Mouse (Mus musculus) cerebellum, adult 8-10 months (tissue): ENCODE data around the gene Dvl1.

ENCODE experiments used
- DNase-seq: peaks from one replicate; pipeline ENCODE4 v3.0.0; 2022

The Dvl1 gene

DNA sequence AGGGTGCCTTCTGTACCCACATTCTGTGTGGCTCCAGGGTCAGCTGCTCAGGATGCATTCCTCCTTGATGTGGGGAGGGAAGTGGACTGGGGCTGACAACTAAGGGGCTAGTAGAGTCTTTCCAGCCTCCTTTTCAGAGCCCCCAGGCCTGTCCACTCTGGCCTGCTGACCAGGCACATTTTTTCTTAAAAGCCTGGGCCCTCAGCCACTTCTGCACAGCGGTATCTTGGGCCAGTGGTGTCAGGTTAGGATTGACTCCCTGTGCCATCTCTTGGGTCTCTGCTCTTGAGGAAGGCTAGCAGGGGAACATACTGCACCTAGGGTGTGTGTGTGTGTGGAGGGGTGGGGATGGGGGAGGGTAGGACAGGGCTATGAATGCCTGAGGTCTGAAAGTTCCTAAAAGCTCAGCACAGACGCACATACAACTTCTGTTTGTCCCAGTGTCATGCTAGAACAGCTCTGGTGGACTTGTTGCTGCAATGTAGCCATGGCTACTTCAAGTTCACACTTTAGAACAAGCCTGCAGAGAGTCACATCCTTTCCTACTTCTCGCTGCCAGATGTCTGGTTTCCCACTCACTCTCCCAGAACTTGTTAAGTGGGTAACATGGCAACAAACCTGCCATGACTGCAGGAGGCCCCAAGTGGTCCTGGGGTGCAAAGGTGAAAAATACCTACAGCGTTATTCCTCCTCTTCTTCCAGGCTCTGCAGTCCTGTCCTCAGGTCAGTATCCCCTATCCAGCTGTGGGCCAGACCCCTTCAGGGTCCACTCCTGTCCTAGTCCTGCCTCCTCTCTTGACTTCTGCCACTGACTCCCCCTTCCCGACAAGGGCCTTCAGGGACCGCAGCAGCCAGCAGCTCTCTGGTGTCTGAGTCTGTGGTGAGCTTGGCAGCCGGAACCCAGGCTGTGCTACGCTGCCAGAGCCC lies 6.9 kb upstream of the Dvl1 start:
- no peak for DNase-seq

DNA sequence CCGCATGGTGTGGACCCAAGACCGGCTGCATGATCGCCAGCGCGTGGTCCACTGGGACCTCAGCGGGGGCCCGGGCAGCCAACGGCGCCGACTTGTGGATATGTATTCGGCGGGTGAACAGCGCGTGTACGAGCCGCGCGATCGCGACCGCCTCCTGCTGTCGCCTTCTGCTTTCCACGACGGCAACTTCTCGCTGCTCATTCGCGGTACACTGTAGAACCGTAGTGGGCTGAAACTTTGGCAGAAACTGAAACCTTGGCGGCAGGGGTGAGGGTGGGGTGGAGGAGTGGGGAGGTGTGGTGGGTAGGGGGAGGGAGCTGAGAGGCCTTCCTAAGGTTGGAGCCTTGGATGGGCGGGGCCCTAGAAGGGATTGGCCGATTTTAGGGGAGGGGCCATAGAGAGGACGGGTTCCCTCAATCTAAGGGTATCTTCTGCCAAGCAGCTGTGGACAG lies 6.2 kb upstream of the Dvl1 start:
- DNase-seq: no peak

DNA sequence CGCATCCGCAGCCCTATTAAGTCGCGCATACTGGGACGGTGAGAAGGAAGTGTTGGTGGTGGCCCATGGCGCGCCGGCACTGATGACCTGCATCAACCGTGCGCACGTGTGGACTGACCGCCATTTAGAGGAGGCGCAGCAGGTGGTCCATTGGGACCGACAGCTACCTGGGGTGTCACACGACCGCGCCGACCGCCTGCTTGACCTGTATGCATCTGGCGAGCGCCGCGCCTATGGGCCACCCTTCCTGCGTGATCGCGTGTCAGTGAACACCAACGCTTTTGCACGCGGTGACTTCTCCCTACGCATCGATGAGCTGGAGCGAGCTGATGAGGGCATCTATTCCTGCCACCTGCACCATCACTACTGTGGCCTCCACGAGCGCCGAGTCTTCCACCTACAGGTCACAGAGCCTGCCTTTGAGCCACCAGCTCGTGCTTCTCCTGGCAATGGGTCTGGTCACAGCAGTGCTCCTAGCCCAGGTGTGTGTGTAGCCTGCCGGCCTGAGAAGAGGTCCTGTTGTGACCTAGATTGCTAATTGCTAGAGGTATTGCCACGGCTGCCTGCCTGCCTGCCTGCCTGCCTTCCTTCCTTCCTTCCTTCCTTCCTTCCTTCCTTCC lies 5.4 kb upstream of the Dvl1 start:
- DNase-seq: peak; percentile 47

DNA sequence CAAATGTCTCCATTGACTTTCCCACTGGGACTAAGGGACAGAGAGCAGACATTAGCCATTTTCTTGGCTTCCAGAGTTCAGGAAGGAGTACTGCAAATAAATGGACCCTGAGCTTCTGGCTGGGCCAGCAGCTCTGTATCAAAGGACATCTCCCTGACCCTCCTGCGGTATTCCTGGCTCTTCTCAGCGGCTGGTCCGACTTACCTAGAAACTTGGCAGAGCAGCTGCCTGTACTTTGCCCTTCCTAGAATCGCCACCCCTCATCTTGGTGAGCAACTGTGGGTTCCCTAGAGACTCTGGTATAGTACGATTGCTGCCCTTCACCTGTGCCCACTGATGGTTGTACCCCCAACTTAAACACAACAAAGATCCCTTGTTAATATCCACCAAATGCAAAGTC lies 4.0 kb upstream of the Dvl1 start:
- DNase-seq: no peak

DNA sequence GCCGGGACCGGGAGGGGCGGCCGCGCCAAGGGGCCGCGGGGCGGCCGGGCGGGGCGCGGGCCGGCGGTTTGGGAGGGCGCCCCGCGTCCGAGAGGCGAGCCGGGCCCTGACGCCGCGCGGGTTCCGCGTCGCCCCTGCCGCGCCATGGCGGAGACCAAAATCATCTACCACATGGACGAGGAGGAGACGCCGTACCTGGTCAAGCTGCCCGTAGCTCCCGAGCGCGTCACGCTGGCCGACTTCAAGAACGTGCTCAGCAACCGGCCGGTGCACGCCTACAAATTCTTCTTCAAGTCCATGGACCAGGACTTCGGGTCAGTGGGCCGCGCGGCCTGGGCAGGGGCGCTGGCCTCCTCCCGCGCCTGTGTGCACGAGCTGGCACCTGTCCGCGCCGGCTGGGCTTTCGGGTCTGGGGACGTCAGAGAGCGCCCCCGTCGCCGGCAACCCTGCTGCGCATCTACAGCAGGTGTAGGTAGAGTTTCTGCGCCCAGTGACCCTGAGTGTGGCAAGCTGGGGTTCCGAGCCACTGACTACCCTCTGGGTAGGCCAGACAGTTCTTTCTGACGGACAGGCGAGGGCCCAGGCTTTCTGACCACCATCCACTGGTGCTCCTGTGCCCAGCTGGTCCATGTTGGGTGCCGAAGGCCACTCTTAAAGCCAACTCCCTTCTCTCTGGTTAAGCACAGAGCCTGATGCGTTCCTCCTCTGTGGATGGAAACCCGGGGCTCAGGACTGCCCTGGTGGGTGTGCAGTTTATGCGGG lies 570 bp downstream of the Dvl1 start:
- DNase-seq: no peak

DNA sequence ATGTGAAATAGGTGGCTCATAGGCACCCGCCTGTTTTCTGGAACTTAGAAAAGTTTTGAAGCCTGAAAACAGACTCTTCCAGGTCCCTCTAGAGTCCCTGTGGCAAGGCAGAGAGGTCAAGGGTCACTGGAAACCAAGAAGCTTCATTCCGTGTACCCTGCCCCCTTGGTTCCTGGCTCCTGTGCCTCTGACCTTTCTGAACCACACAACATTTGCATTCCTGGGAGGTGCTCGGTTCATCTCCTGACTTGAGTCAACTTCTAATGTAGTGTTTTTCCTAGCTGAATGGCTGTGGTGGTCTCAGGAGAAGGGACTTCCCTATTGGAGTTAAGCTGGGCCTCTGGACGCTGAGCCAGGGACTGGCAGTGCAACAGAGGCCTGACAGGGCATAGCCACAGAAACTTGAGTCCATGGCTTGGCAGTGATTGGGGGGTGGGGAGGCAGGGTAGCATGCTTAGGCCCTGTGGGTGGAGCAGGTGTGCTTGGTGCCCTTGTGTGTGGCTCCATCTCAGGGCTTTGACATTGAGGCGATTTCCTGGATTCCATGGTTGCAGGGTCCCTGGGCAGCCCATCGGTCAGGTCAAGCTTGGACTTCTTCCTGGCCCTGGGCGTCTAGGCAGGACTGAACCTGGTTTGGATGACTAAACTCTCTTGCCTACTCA lies 1.4 kb downstream of the Dvl1 start:
- no peak for DNase-seq

DNA sequence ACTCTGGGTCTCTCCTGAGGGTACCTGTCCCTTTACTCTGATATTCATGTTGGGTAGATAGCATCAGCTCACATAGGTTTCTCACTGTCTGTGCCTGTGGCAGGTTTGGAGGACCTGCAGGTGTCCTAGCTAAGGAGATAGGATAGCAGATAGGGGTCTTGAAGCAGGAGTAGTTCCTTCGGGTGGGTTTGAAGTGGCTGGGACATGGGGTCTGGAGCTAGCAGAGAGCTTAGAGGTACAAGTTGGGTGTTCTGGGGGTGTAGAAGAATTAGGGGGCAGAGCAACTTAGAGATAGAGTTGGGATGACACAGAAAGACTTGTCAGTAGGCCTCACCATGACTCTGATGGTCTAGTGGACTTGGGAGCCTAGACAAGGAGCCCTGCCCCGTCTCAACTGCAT lies 2.2 kb downstream of the Dvl1 start:
- no peak for DNase-seq

DNA sequence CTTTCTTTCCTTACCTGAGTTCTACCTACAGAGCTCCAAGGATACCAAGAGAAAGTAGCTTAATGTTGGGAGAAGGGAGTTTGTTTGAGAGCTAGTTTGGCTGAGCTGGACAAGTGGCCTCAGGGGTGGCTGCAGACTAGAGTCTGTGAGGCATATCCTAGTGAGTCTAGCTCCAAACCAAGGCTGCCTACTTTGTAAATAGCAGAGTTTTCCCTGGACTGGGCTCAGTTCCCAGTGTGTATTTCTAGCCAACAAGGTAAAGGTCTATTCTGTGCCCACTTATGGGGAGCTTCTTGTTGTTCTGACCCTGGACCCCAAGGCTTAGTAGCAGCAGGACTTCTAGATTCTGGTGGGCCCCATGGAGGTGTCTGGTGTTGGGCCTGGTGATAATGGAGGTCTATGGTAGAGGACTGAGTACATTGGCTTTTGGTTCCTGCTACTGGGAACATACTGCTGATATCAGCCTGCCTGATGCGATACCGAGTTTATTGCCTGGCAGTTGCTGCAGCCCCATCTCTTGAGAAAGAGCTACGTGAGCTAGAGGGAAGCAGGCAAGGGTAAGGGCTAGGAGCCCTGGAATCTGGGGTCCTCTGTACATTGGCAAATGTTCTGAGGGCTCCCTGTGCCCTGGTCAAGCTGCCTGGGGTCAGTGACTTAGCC lies 2.7 kb downstream of the Dvl1 start:
- DNase-seq: no peak

DNA sequence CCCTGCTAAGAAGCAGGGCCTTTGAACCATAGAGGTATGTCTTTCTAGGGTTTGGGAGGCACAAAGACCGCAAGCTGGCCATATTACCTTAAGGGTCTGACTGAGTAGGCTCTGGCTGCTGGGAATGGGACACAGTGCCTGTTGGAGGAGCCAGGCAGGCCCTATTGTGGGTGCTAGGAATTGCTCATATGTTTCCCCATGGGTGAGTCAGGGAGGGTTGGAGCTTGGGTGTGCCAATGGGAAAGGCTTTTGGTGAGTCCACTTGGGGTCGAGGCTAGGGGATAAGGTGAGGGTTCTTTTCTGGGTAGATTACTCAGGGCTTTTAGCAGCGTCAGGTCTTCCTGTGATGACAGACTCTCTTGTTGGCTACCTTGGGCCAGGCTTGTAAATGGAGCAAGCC lies 4.2 kb downstream of the Dvl1 start:
- DNase-seq: no peak

DNA sequence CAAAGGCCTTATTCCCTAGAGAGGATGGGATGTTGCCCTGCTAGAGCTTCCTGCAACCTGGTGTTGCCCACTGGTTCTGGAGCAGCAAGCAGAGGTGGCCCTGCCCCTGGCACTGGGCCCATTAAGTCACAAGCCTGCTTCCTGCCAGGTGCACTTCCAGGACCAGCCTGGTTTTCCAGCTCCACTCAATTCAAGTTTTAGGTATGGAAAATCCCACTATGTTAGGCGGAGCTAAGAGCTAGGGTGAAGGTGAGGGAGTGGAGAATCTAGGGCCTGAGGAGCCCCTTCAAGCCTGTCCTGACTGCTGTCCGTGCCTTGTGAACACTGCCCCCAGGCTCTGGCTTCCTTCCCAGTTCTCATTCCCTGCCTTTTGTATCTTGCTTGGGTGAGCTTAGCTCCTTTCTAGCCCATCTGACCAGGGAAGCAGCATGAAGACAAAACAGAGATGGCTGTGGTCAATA lies 4.8 kb downstream of the Dvl1 start:
- DNase-seq: peak; percentile 52

DNA sequence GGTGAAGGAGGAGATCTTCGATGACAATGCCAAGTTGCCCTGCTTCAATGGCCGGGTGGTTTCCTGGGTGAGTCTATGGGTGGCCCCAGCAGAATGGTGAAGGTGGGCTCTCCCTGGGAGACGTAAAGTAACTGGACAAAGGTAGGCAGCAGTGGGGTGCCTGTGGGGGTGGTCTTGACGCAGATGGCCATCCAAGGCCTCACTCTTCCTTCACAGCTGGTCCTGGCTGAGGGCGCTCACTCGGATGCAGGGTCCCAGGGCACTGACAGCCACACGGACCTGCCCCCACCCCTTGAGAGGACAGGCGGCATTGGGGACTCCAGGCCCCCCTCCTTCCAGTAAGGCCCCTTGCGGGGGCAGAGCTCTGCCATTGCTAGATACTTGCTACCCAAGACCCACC lies 6.2 kb downstream of the Dvl1 start:
- no peak for DNase-seq

DNA sequence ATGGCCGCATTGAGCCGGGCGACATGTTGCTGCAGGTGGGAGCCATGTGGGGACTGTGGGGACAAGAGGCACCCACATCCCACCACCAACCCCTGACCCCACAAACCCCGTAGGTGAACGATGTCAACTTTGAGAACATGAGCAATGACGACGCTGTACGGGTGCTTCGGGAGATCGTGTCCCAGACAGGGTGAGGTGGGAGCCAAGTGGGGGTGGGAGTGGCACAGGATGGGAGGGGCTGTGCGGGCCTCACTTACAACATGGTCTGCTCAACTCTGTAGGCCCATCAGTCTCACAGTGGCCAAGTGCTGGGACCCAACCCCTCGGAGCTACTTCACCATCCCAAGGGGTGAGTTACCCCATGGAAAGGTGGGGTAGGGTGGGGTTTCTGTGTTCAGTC lies 7.8 kb downstream of the Dvl1 start:
- DNase-seq: no peak

DNA sequence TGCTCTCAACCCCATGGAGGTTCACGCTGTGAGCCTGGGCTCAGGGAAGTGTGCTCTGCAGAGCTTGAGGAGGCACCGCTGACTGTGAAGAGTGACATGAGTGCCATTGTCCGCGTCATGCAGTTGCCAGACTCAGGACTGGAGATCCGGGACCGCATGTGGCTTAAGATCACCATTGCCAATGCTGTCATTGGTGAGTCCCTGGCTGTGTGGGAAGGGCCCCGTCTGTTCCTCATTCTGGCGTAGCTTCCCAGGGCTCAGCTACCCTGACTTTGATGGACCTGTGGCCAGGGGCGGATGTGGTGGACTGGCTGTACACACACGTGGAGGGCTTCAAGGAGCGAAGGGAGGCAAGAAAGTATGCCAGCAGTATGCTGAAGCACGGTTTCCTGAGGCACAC lies 8.9 kb downstream of the Dvl1 start:
- no peak for DNase-seq

DNA sequence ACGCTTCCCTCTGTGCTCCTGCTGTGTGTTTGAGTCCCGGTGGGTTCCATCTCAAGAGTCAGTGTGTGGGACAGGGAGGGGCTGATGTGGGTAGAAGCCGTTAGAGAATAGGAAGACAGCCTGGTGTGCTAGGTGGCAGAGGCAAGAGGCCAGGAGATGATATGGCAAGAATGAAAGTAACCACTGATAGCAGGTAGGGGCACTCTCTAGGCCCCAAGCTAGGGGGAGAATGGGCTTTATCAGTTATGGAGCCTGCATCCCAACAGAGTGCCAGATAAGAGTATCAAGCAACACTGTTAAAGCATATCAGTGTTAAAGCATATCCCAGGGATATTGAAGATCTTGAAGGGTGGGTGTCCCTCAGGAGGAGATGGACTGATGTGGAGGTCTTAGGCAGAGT lies 9.7 kb downstream of the Dvl1 start:
- no peak for DNase-seq

DNA sequence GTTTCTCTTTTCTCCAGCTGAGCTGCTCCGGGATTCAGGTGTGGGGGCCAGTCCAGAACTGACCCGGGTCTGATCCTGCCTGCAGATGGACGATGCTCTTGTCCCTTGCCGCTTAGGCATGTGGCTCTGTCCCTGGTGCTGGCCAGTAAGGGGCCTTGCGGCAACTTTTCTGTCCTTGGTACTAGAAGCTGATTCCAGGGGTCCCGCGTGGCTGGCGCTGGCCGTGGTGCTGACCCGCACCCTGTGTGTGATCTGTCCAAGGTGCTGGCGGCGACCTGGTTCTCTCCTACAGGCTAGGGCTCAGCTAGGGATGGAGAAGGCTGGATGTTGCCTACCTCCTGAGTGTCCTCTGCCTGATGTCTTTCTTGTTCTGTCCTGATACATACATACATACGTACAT lies 12.1 kb downstream of the Dvl1 start:
- no peak for DNase-seq

DNA sequence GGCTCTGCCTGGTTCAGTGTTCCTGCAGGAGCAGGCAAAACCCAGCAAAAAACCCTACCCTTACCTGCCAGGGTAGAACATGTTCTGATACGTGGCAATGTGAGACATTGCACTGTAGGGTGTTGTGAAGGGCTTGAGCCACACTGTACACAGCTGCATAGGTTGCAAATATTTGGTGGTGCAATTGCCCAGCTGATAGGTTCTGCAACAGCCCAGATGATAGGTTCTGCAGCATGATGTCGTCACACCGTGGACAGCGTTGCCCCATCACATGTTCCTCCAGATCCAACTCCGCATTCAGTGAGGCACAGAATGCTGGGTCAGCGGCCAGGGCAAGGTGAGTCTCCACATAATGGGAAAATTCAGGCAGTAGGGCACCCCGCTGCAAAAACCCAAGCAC lies 14.6 kb downstream of the Dvl1 start:
- DNase-seq: no peak

DNA sequence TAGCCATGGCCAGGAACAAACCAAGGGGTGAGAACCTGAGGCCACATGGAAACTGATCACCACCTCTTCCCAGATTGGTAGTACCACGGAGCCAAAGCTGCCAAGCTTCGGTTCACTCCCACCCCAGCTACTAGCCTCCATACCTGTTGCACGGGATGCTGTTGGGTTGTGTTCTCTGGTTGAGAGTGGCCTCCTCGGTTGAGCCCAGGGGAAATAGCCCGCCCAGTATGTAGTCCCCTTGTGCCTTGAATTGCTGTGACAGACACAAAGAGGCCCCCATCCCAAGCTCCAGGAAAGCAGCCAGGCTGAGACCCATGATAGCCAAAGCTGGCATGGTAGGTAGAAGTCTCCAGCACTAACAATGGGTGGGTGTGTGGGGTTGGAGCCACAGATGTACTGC lies 15.8 kb downstream of the Dvl1 start, which contains the start of gene Tas1r3:
TSS of gene Tas1r3 (minus strand) at position 362 of the 400 bp plus-strand sequence.
- DNase-seq: no peak

DNA sequence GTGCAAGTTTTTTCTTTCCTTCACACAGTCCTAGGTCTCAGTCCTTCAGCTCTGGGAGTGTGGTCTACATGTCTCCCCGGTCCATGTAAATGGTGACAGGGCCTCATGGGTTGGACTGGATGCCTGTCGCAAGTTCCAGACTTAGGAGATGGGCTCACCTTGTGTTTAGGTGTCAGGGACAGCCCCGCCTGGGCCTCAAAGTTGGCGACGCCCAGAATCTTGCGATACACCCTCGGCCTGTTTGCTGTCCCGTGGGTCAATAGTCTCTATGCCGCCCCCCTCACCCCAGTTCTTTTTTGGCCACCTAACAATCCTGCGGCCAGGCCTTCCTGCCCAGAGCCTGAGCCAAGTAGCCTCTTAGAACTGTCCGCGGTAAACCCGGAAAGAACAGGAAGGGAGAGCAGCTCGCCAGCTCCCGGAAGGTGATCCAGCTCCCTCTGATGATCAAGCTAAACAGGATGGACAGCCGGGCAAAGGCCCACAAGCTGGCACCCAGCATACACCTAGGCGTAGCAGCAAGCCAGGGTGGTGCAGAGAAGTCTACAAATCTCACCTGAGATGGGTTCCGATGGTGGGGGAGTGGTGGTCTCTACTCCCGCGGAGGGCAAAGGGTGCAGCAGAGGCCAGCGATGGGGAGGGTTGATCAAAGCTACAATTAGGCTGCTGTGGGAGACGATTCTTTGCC lies 21.6 kb downstream of the Dvl1 start:
- no peak for DNase-seq

DNA sequence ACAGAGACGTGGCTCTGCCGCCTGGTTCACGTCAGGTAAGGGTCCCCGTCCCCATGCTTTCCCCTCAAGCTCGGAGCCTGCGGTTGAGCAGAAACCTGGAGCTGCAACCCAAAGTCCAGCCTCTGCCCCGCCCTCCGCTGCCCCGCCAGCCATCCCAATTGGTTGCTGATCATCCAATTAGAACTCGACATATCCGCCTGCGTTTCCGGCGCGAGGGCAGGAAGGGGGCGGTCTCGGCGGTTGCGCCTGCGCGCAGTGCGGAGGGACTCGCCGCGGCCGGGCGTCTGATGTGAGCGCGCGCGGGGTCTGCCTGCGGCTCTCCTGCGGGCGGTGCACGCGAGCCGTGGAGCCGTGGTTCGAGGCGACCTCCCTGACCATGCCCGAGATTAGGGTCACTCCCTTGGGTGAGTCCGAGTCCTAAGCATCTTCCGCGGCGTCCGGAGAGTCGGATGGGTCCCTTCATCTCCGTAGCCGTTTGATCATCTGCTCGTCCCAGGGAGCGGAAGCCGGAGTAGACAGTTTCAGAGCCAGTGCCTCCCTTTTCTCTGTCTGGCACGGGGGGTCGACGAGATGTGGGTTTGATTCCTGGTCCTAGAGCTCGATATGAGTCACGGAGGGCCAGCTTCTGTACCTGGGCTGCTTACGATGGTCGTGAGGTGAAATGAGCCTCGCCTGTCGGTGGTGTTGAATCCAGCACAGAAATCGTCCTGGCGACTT lies 22.3 kb downstream of the Dvl1 start, which contains the start of the genes Cptp and Ints11:
TSS of gene Cptp (minus strand) at position 124 of the 717 bp plus-strand sequence.
TSS of gene Ints11 (plus strand) at position 230 of the 717 bp plus-strand sequence.
- peak; percentile 95 for DNase-seq

DNA sequence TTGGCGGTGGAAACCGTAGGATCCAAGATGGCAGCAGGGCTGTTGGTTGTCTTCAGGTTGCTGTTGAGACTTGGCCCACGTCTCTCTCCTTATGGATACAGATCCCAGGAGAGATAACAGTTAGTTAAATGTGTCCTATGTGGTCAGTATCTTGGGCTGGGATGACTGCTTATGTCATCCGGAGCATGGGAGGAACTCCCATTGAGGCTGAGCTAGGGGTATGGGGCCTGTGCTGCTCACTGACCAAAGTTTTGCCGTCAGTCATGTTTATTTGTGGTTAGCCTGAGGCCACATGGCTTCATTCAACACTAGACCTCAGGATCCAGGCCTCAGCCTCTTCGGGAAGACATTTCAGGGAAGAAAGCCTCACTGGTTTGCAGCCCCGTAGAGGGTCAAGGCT lies 24.2 kb downstream of the Dvl1 start:
- DNase-seq: no peak

DNA sequence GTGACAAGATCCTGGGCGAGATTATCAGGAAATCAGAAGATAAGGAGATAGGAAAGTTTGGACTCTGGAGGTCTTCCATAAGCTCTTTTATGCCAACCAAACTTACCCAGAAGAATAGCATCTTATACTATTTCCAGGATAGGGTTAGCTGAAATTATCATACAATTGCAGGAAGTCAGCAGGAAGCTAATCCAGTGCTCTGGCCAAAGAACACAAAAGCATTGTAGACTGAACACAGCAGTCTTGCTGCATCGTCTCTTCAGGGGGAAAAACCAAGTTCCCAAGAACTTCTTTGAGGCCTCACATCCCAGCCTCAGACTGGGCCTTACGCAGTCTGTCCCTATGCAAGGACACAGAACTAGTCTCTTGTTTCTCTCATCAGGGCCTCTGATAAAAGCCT lies 36.4 kb downstream of the Dvl1 start:
- no peak for DNase-seq
